Mouse (Mus musculus): ENCODE results near the gene Fstl1.

- TF ChIP-seq CTCF (IDR thresholded peaks at IDR 0.05 in 2 of 3, conservative IDR thresholded peaks at IDR 0.05 in 1 of 3; ENCODE audit: control insufficient read depth in 1 of 3, insufficient read depth in 1 of 3, low read depth in 2 of 3, low read length in 3 of 3, poor library complexity in 1 of 3, severe bottlenecking in 1 of 3), result no peak
- TF ChIP-seq POLR2AphosphoS2 (IDR thresholded peaks at IDR 0.05; ENCODE audit: low read length), result no peak
- TF ChIP-seq POLR2A (IDR thresholded peaks at IDR 0.05; ENCODE audit: control insufficient read depth in 1 of 2, insufficient read depth in 1 of 2, low read depth in 1 of 2, low read length in 2 of 2, poor library complexity in 1 of 2), result no peak
- no peak for TF ChIP-seq HCFC1 (IDR thresholded peaks at IDR 0.05; ENCODE audit: low read depth, low read length)
- TF ChIP-seq GATA1 (IDR thresholded peaks at IDR 0.05; ENCODE audit: low read depth, low read length), result no peak
- TF ChIP-seq MEF2A (IDR thresholded peaks at IDR 0.05; ENCODE audit: extremely low read depth, insufficient replicate concordance, low read depth, low read length, poor library complexity, severe bottlenecking), result no peak
- no peak for TF ChIP-seq NELFE (IDR thresholded peaks at IDR 0.05; ENCODE audit: low read depth, low read length)
- TF ChIP-seq NRF1 (IDR thresholded peaks at IDR 0.05; ENCODE audit: insufficient read depth, low read depth, low read length, poor library complexity, severe bottlenecking), result no peak
- no peak for TF ChIP-seq TCF12 (IDR thresholded peaks at IDR 0.05; ENCODE audit: low read depth, low read length)
- no peak for TF ChIP-seq ZKSCAN1 (IDR thresholded peaks at IDR 0.05; ENCODE audit: low read depth, low read length)
- TF ChIP-seq GABPA (IDR thresholded peaks at IDR 0.05; ENCODE audit: low read depth, low read length), result no peak
- TF ChIP-seq MYC (IDR thresholded peaks at IDR 0.05; ENCODE audit: low read depth, low read length), result no peak
These were observed 65.8 kb downstream of the Fstl1 start for GRCm38 (mm10) chr16:37842439-37842838.

Measured in MEL (cell line).